ENCODE assay signal across 22 mouse cellular contexts in the genomic region with DNA sequence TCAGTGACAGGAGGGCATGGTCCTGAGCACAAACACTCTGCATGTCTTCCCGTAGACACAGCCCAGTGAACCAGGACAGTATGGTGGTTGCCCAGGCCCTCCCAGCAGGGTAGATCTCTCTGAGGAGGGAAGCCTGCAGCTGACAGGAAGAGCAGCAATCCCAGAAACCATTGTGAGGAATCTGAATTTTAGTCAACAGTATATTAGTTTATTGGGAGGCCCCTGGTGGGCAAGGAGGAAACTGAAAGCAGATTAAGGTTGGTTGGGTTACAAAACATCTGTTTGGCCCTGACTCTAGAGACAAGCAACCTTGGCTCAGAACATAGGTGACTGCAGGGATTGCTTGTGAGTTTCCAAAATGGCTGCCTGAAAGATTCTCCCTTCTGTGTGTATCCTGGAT. TPM values are rescaled to one million over a fixed set of nuclear protein-coding genes. Genes with fewer than 3 reads are reported as not detected.
DNase-seq lines count a peak whose midpoint lies in the region; ATAC-seq and TF ChIP-seq lines count a peak whose summit lies in the region.
"Had no signal": no experiment of that assay in that cellular context is flagged by ENCODE, and none has a peak within 500 bp of the region (broad histone marks: within the 10 kb centered on the region; RNA-seq: fewer than 3 reads in every experiment).

No protein-coding gene starts in this region.

- peaks cover 74% of the 10 kb centered on the region for H3K4me1 ChIP-seq in E14TG2a.4 (replicated peaks; ENCODE audit: low read depth, low read length)
- no peaks in the 10 kb centered on the region for H3K4me1 ChIP-seq in hindbrain, postnatal 0 days (ENCODE audit: insufficient read depth, low read length)

- no peaks in the 10 kb centered on the region for H3K36me3 ChIP-seq in E14TG2a.4 (ENCODE audit: insufficient read depth, low read length)
- H3K36me3 ChIP-seq in hindbrain, postnatal 0 days (ENCODE audit: insufficient read depth, low read length) = no peaks in the 10 kb centered on the region
- H3K36me3 ChIP-seq: forebrain, embryonic 12.5 days; neural tube, embryonic 15.5 days had no signal

- WGBS in hindbrain, postnatal 0 days = 50% methylated on average over 1 of the region's 1 CpGs

- DNase-seq in thymus, postnatal 14 days = peak; percentile 61
- no peak for DNase-seq in thymus, adult 18-20 months
- DNase-seq in adipocyte (ENCODE audit: low spot score) = peak; percentile 28
- no peak for DNase-seq in heart, postnatal 25 days (ENCODE audit: low spot score)
- no peak for DNase-seq in cerebellum, postnatal 14 days
- no peak for DNase-seq in hindbrain, postnatal 0 days (ENCODE audit: low spot score)
- DNase-seq: adrenal gland, adult 2 months; cerebellum, adult 8-10 months; gastrocnemius, postnatal 14 days; heart, adult 18-20 months; kidney, adult 2 months; kidney, postnatal 14 days; left cerebral cortex, postnatal 4 days; liver; lung, adult 18-20 months; right cerebral cortex, postnatal 14 days; spleen, adult 18-20 months had no signal

- ATAC-seq in hindbrain, postnatal 0 days = no peak
- ATAC-seq: midbrain, embryonic 16.5 days had no signal

- H3K9ac ChIP-seq in hindbrain, postnatal 0 days (replicated peaks; ENCODE audit: low read length) = no peak overlapping the region
- H3K9ac ChIP-seq: forebrain, embryonic 12.5 days; neural tube, embryonic 15.5 days had no signal

- intact Hi-C loops in heart, postnatal 25 days (cut with DNase I) = loop anchor here (2.0 kb wide), 1 partner anchor 45 kb away; no protein-coding TSS in a partner anchor

- no peaks in the 10 kb centered on the region; the same call in 1 of the 2 replicates for H3K27me3 ChIP-seq in E14TG2a.4 (ENCODE audit: insufficient read depth, low read length)
- H3K27me3 ChIP-seq in hindbrain, postnatal 0 days (ENCODE audit: insufficient read depth, low read length) = peaks cover 11% of the 10 kb centered on the region

- H3K27ac ChIP-seq in hindbrain, postnatal 0 days = no peak overlapping the region
- H3K27ac ChIP-seq: forebrain, embryonic 12.5 days; left cerebral cortex, adult 2 months; neural tube, embryonic 15.5 days had no signal

- H3K4me3 ChIP-seq in E14TG2a.4 (replicated peaks; ENCODE audit: low read length) = peak overlapping the region; percentile 99
- H3K4me3 ChIP-seq in hindbrain, postnatal 0 days (ENCODE audit: low read length) = no peak overlapping the region
- H3K4me3 ChIP-seq: forebrain, embryonic 12.5 days; left cerebral cortex, adult 2 months; neural tube, embryonic 15.5 days had no signal

- peak; percentile 11; the same call in 1 of the 2 replicates for TF ChIP-seq CTCF in E14TG2a.4 (conservative IDR thresholded peaks at IDR 0.05; ENCODE audit: low read length)
- no peak for TF ChIP-seq CTCF in hindbrain, postnatal 0 days (IDR thresholded peaks at IDR 0.05; ENCODE audit: low read depth)

- no peaks in the 10 kb centered on the region for H3K9me3 ChIP-seq in E14TG2a.4 (ENCODE audit: low read length)
- H3K9me3 ChIP-seq in hindbrain, postnatal 0 days (ENCODE audit: low read length) = no peaks in the 10 kb centered on the region
- H3K9me3 ChIP-seq: forebrain, embryonic 12.5 days; neural tube, embryonic 15.5 days had no signal

- H3K4me2 ChIP-seq in hindbrain, postnatal 0 days (ENCODE audit: low read depth, low read length) = no peak overlapping the region
- H3K4me2 ChIP-seq: forebrain, embryonic 12.5 days; neural tube, embryonic 15.5 days had no signal

RNA-seq across cellular contexts. Expression of gene Plxdc1, which starts 2.3 kb away (rescaled TPM):
- total RNA-seq in heart, postnatal 25 days (2021) = 1 to 10 TPM; 5.4 to 6.0 TPM
- 1.5 and 3.8 TPM in 2 replicates for total RNA-seq in hindbrain, postnatal 0 days (2014; rRNA removed)
- 4.2 and 4.6 TPM in 2 replicates for polyA plus RNA-seq in hindbrain, postnatal 0 days (2015; fragmentation: Nextera tagmentation; extraction: Ambion mirVana)

RNA-seq across cellular contexts. Expression of gene Arl5c, which starts 12.0 kb away (rescaled TPM):
- total RNA-seq in heart, postnatal 25 days (2021) = under 1 TPM; 0.57 to 0.92 TPM
- 2.0 and 2.6 TPM in 2 replicates for total RNA-seq in hindbrain, postnatal 0 days (2014; rRNA removed)
- polyA plus RNA-seq in hindbrain, postnatal 0 days (2015; fragmentation: Nextera tagmentation; extraction: Ambion mirVana) = 3.6 and 4.8 TPM in 2 replicates

RNA-seq across cellular contexts. Expression of gene Cacnb1, which starts 38.9 kb away (rescaled TPM):
- total RNA-seq in heart, postnatal 25 days (2021) = 1 to 10 TPM; 6.0 to 6.8 TPM
- total RNA-seq in hindbrain, postnatal 0 days (2014; rRNA removed) = 83.4 and 84.4 TPM in 2 replicates
- polyA plus RNA-seq in hindbrain, postnatal 0 days (2015; fragmentation: Nextera tagmentation; extraction: Ambion mirVana) = 43.1 and 51.0 TPM in 2 replicates

RNA-seq across cellular contexts. Expression of gene Rpl19, which starts 42.5 kb away (rescaled TPM):
- total RNA-seq in heart, postnatal 25 days (2021) = 100 to 1,000 TPM; 539 to 575 TPM
- 462 and 515 TPM in 2 replicates for total RNA-seq in hindbrain, postnatal 0 days (2014; rRNA removed)
- 650 and 673 TPM in 2 replicates for polyA plus RNA-seq in hindbrain, postnatal 0 days (2015; fragmentation: Nextera tagmentation; extraction: Ambion mirVana)

Comparison
In these comparisons a context has a peak if more than half of its experiments do, and no peak if none do; other contexts are left out.
1. DNase-seq: peak in thymus, postnatal 14 days (single experiment) and adipocyte (single experiment); none in thymus, adult 18-20 months (0 of 2), heart, postnatal 25 days (single experiment), cerebellum, postnatal 14 days (0 of 2) and hindbrain, postnatal 0 days (single experiment).
2. RNA of gene Cacnb1, which starts 38.9 kb away (total RNA-seq): 83.4 to 84.4 TPM in hindbrain, postnatal 0 days; 6.0 to 6.8 TPM in heart, postnatal 25 days; every median in the first group is over 10 times any median in the second.